Mouse (Mus musculus) fibroblast of lung, adult 2 months (primary cell): ENCODE measurements around the gene Crot.
"Not testable (repeated sequence)": the region's sequence is repeated elsewhere in the genome, so short reads cannot be mapped to it uniquely, and the experiment has no call there.

Experiments used
- DNase-seq: peaks from one replicate; pipeline ENCODE4 v3.0.0-alpha.2; 2011; ENCODE audit warnings: low read depth

Crot gene

GRCm38 (mm10) chr5:8995966-8996685, 998 bp downstream of the Crot start:
- no peak for DNase-seq

GRCm38 (mm10) chr5:8991626-8992025, 5.5 kb downstream of the Crot start:
- no peak for DNase-seq

DNA sequence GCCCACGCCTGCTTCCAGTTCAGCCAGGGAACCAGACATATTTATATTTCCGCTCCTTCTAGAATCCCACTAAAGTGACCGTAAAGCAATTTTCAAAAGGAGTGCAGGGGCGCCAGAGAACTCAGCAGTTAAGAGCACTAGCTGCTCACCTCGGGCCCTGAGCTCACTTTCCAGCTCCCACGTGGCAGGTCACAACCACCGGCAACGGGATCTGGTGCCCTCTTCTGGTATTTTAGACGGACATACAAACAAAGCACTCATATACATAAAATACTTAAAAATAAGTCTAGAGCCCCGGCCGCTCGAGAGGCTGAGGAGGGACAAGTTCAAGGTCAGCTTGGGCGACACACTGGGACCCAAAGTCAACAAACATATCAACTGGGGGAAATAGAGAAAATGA, 6.6 kb downstream of the Crot start:
- no peak for DNase-seq

- no peak for DNase-seq
Measured at GRCm38 (mm10) chr5:8987925-8988324, 9.2 kb downstream of the Crot start.

- no peak for DNase-seq
Measured at GRCm38 (mm10) chr5:8985470-8985869, 11.7 kb downstream of the Crot start.

DNA sequence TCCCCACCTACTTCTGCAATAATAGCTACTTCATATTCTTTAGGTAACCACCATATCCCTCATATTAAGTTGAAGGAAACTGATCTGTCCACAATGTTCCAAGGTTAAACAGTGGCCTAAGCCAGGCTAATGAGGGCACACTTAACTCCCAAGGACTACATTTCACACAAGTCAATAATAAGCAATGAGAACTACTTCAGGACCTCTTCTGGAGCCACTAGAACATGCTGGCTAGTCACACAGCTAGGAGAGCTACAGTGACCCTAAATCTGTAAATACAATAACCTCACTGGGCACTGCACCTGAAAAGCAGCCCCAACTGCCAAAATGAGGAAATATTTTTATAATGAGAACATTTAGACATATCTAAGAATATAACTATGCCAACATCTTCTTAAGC, 22.4 kb downstream of the Crot start:
- DNase-seq, result no peak

DNA sequence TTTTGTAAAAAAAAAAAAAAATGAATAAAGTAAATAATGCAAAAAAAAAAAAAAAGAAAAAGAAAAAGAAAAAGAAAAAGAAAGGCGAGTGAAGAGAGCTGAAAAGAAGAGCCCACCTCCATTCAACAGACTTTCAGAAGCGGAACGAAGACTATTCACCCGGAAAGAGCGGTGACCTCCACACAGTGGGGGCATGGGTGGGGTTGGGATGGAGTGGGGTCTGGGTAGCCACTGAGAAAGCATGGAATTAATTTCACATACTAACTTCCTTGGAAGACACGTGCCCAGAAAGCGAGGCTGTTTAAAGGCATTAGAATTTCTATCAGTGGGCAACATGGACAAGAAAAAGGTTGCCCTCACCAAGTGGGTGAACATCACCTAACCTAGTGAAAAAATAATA, 24.8 kb downstream of the Crot start:
- DNase-seq, result no peak

- DNase-seq, result no peak
Measured at GRCm38 (mm10) chr5:8970694-8971093, 26.4 kb downstream of the Crot start.

- no peak for DNase-seq
Measured at GRCm38 (mm10) chr5:8964487-8964886, 32.6 kb downstream of the Crot start.

GRCm38 (mm10) chr5:8960534-8960933, 36.6 kb downstream of the Crot start:
- DNase-seq, result no peak

- DNase-seq, result no peak
Measured at GRCm38 (mm10) chr5:8955544-8955943, 41.6 kb downstream of the Crot start.

DNA sequence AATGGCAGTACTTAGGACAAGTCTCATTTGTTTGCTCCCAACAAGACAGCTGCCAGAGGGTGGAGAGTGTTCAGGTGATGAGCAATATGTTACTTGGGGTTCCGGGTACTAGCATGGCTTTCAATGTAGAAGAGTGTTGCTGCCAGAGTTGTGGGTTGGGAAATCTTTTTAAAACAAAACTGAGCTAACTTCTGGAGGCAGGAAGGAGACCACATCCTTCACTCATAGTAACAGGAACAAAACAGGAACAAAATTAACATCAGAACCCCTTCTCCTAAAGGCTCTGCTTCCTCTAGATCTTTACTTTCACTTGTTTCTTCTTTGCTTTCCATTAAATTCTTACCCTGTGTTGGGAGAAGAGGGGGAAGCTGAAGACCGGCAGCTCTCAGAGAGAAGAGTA, 43.5 kb downstream of the Crot start:
- DNase-seq, result no peak

DNA sequence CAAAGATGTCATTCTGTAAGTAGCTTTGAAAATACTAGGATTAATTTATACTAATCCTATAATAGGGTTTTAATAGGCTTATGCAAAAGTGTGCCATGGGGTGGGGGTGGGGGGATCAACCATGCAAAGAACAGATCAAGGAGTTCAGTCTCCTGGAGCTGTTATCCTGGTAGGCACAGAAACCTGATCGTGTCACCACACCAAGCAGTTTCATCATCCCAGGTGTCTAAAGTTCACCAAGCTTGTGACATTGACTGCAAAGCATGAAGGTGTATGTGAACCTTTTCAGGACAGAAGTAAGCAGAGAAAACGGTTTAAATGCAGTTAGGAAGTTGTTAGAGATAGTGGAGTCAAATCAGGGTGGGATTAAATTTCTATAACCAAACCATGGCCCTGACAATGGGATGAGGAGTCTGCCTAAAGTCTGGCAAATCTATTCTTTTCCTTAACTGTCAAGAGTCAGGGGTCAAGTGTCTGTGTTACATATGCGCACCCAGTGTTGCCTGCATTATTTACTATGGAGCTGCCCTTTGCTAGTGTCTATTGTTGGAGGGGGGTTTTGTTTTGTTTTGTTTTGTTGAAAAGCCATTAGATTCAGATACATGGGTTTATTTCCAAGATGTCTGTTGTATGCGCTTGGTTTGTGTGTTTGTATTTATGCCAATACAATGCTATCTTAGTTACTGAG, 49.6 kb downstream of the Crot start:
- DNase-seq, result no peak

DNA sequence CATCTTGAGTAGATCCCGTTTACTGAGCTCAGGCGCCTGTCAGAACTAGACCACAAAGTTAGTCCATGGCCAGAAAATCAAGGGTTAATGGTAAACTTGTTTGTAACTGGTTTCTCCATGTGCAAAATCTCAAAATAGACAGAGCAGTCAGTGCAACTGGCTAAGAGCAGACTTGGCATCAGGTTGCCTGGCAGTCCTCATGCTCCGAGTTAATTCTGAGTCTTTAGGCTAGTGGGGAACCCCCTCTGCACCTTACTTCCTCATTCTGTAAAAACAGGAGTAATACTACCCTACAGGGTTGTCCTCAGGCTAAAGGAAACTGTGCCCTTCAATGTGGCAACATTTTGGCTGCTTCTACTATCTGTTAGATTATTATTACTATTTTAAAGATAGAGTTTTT, 53.3 kb downstream of the Crot start:
- DNase-seq, result no peak

DNA sequence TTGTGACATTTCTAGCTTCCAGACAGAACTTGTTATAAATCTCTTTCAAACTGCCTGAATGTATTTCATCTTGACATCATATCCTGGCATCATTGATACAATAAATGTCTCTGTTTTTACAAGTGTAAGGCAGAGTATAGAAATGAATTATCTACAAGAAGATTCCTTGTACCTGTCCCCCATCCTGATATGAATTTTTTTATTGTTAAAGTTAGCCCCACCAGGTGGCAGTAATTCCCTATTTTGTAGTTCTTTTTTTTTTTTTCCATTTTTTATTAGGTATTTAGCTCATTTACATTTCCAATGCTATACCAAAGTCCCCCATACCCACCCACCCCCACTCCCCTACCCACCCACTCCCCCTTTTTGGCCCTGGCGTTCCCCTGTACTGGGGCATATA, 55.9 kb downstream of the Crot start:
- not testable (repeated sequence) for DNase-seq

GRCm38 (mm10) chr5:8937965-8938364, 59.2 kb downstream of the Crot start:
- DNase-seq, result no peak

DNA sequence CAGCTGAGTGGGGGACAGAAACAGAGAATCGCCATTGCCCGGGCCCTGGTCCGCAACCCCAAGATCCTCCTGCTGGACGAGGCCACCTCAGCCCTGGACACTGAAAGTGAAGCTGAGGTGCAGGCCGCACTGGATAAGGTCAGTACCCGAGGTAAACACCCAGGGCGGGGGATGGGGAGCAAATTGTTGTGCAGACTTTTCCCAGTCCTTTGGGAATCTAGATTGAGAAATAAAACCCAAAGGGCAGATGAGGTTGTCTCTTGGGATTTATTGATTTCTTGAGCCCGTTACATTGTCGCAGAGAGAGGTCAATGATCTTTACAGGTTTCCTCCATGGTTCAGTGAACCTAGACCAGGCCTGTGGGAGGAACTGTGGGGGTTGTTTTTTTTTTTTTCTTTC, 68.7 kb downstream of the Crot start:
- DNase-seq, result no peak

DNA sequence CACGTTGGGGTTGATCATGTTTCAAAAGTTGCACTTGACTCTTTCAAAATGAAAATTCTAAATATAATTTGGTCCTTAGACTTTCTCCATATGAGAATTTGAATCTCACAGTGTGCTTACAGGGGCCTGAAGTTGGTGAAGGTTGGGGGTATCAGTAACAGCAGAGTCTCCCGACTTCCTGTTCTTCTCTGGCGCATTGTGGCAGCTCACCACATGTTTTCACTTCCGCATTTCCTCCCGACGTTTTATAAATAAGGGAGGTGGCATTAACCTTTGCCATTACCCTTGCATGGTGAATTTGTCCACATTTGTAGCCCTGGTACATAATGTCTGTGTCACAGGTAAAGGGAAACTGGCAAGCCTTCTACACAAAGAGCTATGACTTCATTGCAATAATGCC, 80.1 kb downstream of the Crot start:
- no peak for DNase-seq

GRCm38 (mm10) chr5:8916400-8916799, 80.7 kb downstream of the Crot start:
- no peak for DNase-seq
